Mouse (Mus musculus): Measurements from ENCODE around the gene Ifng.

DNA sequence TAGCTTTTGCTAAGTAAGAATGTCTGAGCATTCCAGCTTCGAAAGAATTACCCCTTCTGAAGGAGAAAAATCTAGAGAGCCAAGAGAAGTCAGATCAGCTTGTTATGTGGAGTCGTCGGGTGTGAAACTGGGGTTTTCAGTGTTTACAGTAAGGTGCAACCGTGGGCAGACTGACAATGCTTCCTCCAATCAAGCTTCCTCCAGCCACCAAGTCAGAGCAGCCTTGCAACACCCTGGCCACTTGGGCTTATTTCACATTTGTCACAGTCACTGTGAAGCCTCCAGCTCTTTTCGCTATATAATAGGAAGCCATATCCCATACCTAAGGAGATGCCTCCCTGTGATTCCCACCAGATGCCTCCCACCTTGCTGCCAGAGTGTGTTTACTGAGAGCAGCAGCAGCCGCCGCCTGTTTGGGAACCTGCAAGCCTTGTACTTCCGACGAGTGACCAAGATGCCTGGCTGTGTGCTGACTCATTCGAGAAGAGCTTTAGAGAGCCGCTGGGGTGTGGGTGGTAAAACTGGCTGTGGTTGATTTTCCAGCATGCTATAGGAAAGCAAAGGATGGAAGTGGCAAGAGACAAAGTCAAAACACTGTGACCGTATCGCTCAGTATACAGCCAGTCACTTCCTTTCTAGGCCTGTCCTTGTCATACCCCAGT is 29.6 kb downstream of the Ifng start:
- TF ChIP-seq CTCF (IDR thresholded peaks at IDR 0.05; ENCODE audit: borderline replicate concordance, insufficient read depth, low read depth, low read length) (no peak), POLR2A (IDR thresholded peaks at IDR 0.05; ENCODE audit: borderline replicate concordance, insufficient read depth, low read length) (no peak)

All from cerebellum, adult 2 months (tissue).